Comparison of ENCODE assay signal across 33 mouse cellular contexts in the genomic region with DNA sequence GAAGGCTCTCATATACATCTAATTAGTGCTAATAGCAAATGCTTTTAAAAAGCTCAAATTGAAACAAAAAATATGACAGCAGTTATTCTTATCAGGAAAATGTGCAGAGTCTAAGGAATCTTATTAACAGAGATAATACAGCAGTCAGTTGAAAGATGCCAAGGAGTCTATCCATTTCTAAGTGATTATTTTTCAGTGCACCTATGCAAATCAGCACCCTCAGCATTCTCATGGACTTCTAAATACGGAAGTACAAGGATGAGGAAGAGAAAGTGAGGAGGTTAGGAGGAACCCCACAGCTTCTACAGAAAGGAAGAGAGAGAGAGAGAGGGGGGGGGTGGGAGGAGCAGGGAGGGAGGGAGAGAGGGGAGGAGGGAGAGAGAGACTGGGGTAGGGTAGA.
DNase-seq lines count a peak whose midpoint lies in the region; ATAC-seq and TF ChIP-seq lines count a peak whose summit lies in the region.
"Had no signal": no experiment of that assay in that cellular context is flagged by ENCODE, and none has a peak within 500 bp of the region (broad histone marks: within the 10 kb centered on the region; RNA-seq: fewer than 3 reads in every experiment).

No protein-coding gene starts in this region.

- 12% methylated on average over 1 of the region's 1 CpGs for WGBS in liver, embryonic 16.5 days (ENCODE audit: insufficient replicate concordance)
- WGBS in liver, embryonic 12.5 days (ENCODE audit: insufficient replicate concordance) = 26% methylated on average over 1 of the region's 1 CpGs

- TF ChIP-seq POLR2A in MEL (IDR thresholded peaks at IDR 0.05; ENCODE audit: control insufficient read depth in 1 of 2, insufficient read depth in 1 of 2, low read depth in 1 of 2, low read length in 2 of 2, poor library complexity in 1 of 2) = no peak

- no peaks in the 10 kb centered on the region for H3K36me3 ChIP-seq in liver, embryonic 16.5 days (ENCODE audit: control insufficient read depth, insufficient read depth)
- H3K36me3 ChIP-seq in liver, embryonic 12.5 days = no peaks in the 10 kb centered on the region
- H3K36me3 ChIP-seq in MEL (ENCODE audit: control insufficient read depth in 1 of 2, insufficient read depth in 2 of 2, low read length in 2 of 2) = peaks cover 0 to 19% of the 10 kb centered on the region in 2 experiments; a peak in 2 of 4 replicates
- H3K36me3 ChIP-seq: embryonic facial prominence, embryonic 13.5 days; forebrain, embryonic 10.5 days; forebrain, embryonic 15.5 days; hindbrain, embryonic 10.5 days; hindbrain, embryonic 15.5 days; liver, embryonic 15.5 days; neural tube, embryonic 13.5 days had no signal

- H3K9me3 ChIP-seq in liver, embryonic 16.5 days (replicated peaks; ENCODE audit: control insufficient read depth, low read length) = no peaks in the 10 kb centered on the region
- no peaks in the 10 kb centered on the region for H3K9me3 ChIP-seq in liver, embryonic 12.5 days (replicated peaks)
- H3K9me3 ChIP-seq in MEL (replicated peaks; ENCODE audit: insufficient read depth, low read length) = no peaks in the 10 kb centered on the region
- H3K9me3 ChIP-seq: embryonic facial prominence, embryonic 13.5 days; forebrain, embryonic 10.5 days; forebrain, embryonic 15.5 days; hindbrain, embryonic 10.5 days; hindbrain, embryonic 15.5 days; liver, embryonic 15.5 days; neural tube, embryonic 13.5 days had no signal

- no peaks in the 10 kb centered on the region for H3K27me3 ChIP-seq in liver, embryonic 16.5 days (ENCODE audit: control insufficient read depth, insufficient read depth, low read depth, low read length)
- no peaks in the 10 kb centered on the region for H3K27me3 ChIP-seq in liver, embryonic 12.5 days (replicated peaks)
- no peaks in the 10 kb centered on the region for H3K27me3 ChIP-seq in MEL (ENCODE audit: control insufficient read depth in 1 of 2, insufficient read depth in 2 of 2, low read length in 2 of 2)
- H3K27me3 ChIP-seq: embryonic facial prominence, embryonic 13.5 days; forebrain, embryonic 15.5 days; hindbrain, embryonic 15.5 days; liver, embryonic 15.5 days; neural tube, embryonic 13.5 days had no signal

- H3K79me2 ChIP-seq in MEL (ENCODE audit: control insufficient read depth, insufficient read depth, low read length, poor library complexity) = no peaks in the 10 kb centered on the region

- no peak for TF ChIP-seq CTCF in MEL (IDR thresholded peaks at IDR 0.05 in 2 of 3, conservative IDR thresholded peaks at IDR 0.05 in 1 of 3; ENCODE audit: control insufficient read depth in 1 of 3, insufficient read depth in 1 of 3, low read depth in 2 of 3, low read length in 3 of 3, poor library complexity in 1 of 3, severe bottlenecking in 1 of 3)

- no peak overlapping the region for H3K4me3 ChIP-seq in liver, embryonic 16.5 days (ENCODE audit: low read depth, low read length)
- no peak overlapping the region for H3K4me3 ChIP-seq in liver, embryonic 12.5 days
- no peak overlapping the region for H3K4me3 ChIP-seq in MEL (ENCODE audit: control insufficient read depth in 1 of 2, insufficient read depth in 1 of 2, low read depth in 2 of 2, low read length in 2 of 2)
- H3K4me3 ChIP-seq: embryonic facial prominence, embryonic 13.5 days; forebrain, embryonic 10.5 days; forebrain, embryonic 15.5 days; hindbrain, embryonic 10.5 days; hindbrain, embryonic 15.5 days; liver, embryonic 15.5 days; neural tube, embryonic 13.5 days had no signal

- peak; percentile 75 to 80 for TF ChIP-seq EP300 in MEL (IDR thresholded peaks at IDR 0.05; ENCODE audit: low read depth in 1 of 2, low read length in 2 of 2)

- H3K4me2 ChIP-seq in liver, embryonic 16.5 days (ENCODE audit: low read depth, low read length) = no peak overlapping the region
- no peak overlapping the region for H3K4me2 ChIP-seq in liver, embryonic 12.5 days
- H3K4me2 ChIP-seq: embryonic facial prominence, embryonic 13.5 days; forebrain, embryonic 15.5 days; heart, embryonic 11.5 days; hindbrain, embryonic 15.5 days; liver, embryonic 15.5 days; midbrain, embryonic 11.5 days; neural tube, embryonic 13.5 days had no signal

- DNase-seq in MEL (ENCODE audit: low read depth, low spot score) = peak; percentile 71
- no peak for DNase-seq in kidney, postnatal 4 days
- no peak for DNase-seq in heart, postnatal 36 days
- no peak for DNase-seq in right cerebral cortex, postnatal 14 days
- DNase-seq: adrenal gland, postnatal 14 days; B cell, adult 2 months; cerebellum, adult 11-12 months; cerebellum, adult 9-11 months; gastrocnemius, postnatal 25 days; heart, adult 18-20 months; kidney, adult 18-20 months; kidney, postnatal 10 days; layer of hippocampus, adult 9-11 months; retina, postnatal 1 day; right cerebral cortex, postnatal 25 days; spleen, adult 18-20 months; thymus, adult 2 months; thymus, postnatal 4 days had no signal

- H3K4me1 ChIP-seq in liver, embryonic 16.5 days (ENCODE audit: control insufficient read depth, low read depth, low read length) = no peaks in the 10 kb centered on the region
- H3K4me1 ChIP-seq in liver, embryonic 12.5 days = no peaks in the 10 kb centered on the region; the same call in 1 of the 2 replicates
- peaks cover 2 to 5% of the 10 kb centered on the region in 2 experiments for H3K4me1 ChIP-seq in MEL (ENCODE audit: control insufficient read depth in 1 of 2, insufficient read depth in 2 of 2, low read length in 2 of 2)
- H3K4me1 ChIP-seq: embryonic facial prominence, embryonic 13.5 days; forebrain, embryonic 10.5 days; forebrain, embryonic 15.5 days; hindbrain, embryonic 10.5 days; hindbrain, embryonic 15.5 days; liver, embryonic 15.5 days; neural tube, embryonic 13.5 days had no signal

- peak; percentile 39; the same call in 1 of the 2 replicates for ATAC-seq in liver, embryonic 16.5 days (ENCODE audit: low read depth)
- no peak for ATAC-seq in liver, embryonic 12.5 days
- peak; percentile 82 to 89 for ATAC-seq in hematopoietic stem cell, adult 5-6 weeks (replicated peaks in 1 of 2; ENCODE audit: insufficient read depth in 1 of 2, low FRiP score in 2 of 2, low TSS enrichment in 1 of 2, low read depth in 1 of 2, poor library complexity in 2 of 2, severe bottlenecking in 2 of 2)
- ATAC-seq in neutrophil, adult 5-6 weeks (ENCODE audit: extremely low read depth, insufficient number of reproducible peaks, low FRiP score, poor library complexity, severe bottlenecking) = peak; percentile 86
- ATAC-seq: forebrain, embryonic 15.5 days had no signal

- no peak for TF ChIP-seq RAD21 in MEL (IDR thresholded peaks at IDR 0.05; ENCODE audit: low read depth, low read length)

- intact Hi-C loops in heart, postnatal 36 days (cut with DNase I) = no loop called here

- H3K9ac ChIP-seq in liver, embryonic 16.5 days (ENCODE audit: low read depth, low read length) = no peak overlapping the region
- no peak overlapping the region for H3K9ac ChIP-seq in liver, embryonic 12.5 days
- no peak overlapping the region for H3K9ac ChIP-seq in MEL (ENCODE audit: control insufficient read depth, low read depth, low read length, poor library complexity, severe bottlenecking)
- H3K9ac ChIP-seq: embryonic facial prominence, embryonic 13.5 days; forebrain, embryonic 15.5 days; hindbrain, embryonic 15.5 days; liver, embryonic 15.5 days; neural tube, embryonic 13.5 days had no signal

- H3K27ac ChIP-seq in liver, embryonic 16.5 days (ENCODE audit: low read length) = no peak overlapping the region
- H3K27ac ChIP-seq in liver, embryonic 12.5 days = no peak overlapping the region
- no peak overlapping the region for H3K27ac ChIP-seq in MEL (ENCODE audit: control insufficient read depth, low read depth, low read length)
- H3K27ac ChIP-seq: embryonic facial prominence, embryonic 13.5 days; forebrain, embryonic 10.5 days; forebrain, embryonic 15.5 days; hindbrain, embryonic 10.5 days; hindbrain, embryonic 15.5 days; liver, embryonic 15.5 days; macrophage; neural tube, embryonic 13.5 days; stomach, postnatal 0 days had no signal

TF ChIP-seq in MEL, 35 proteins besides CTCF, POLR2A, EP300 and RAD21:
- TF ChIP-seq TCF12 (IDR thresholded peaks at IDR 0.05; ENCODE audit: low read depth, low read length) (peak; percentile 52; the same call in 1 of the 2 replicates), KAT2A (conservative IDR thresholded peaks at IDR 0.05; ENCODE audit: low read depth, low read length) (no peak), ELF1 (IDR thresholded peaks at IDR 0.05; ENCODE audit: low read depth, low read length) (peak; percentile 66; the same call in 1 of the 2 replicates), MAFK (IDR thresholded peaks at IDR 0.05; ENCODE audit: borderline replicate concordance, low read depth, low read length) (peak; percentile 45; the same call in 1 of the 2 replicates), ETS1 (IDR thresholded peaks at IDR 0.05; ENCODE audit: low read depth, low read length) (peak; percentile 64), MAZ (IDR thresholded peaks at IDR 0.05; ENCODE audit: low read depth, low read length) (peak; percentile 80; the same call in 1 of the 2 replicates), SMC3 (IDR thresholded peaks at IDR 0.05; ENCODE audit: low read depth, low read length) (no peak), GATA1 (IDR thresholded peaks at IDR 0.05; ENCODE audit: low read depth, low read length) (peak; percentile 64), MYB (IDR thresholded peaks at IDR 0.05; ENCODE audit: low read depth, low read length) (peak; percentile 34; the same call in 1 of the 2 replicates)
